Mouse (Mus musculus) heart, embryonic 16.5 days (tissue): Measurements from ENCODE around the gene Cant1. TPM values are rescaled to one million over a fixed set of nuclear protein-coding genes. Genes with fewer than 3 reads are reported as not detected.

ENCODE experiments used
- ATAC-seq: fragments of 200-750 bp; cut with Nextera tagmentation; replicated peaks from 2 replicates; pipeline ENCODE4 v1.8.0; 2017; ENCODE audit warnings: moderate number of reproducible peaks; ENCODE audit not compliant: insufficient read depth, low FRiP score; ENCODE audit errors: extremely low read depth
- H3K27ac ChIP-seq: fragments of 300-500 bp; sonication (generic); 2 replicates; pipeline ENCODE4 v1.5.1; 2014; ENCODE audit warnings: mild to moderate bottlenecking, low read length, control low read depth, moderate library complexity
- H3K27me3 ChIP-seq: fragments of 300-500 bp; sonication (generic); 2 replicates; pipeline ENCODE4 v1.6.1; 2014; ENCODE audit warnings: low read length, mixed read lengths; ENCODE audit not compliant: control insufficient read depth, insufficient read depth
- H3K36me3 ChIP-seq: fragments of 300-500 bp; sonication (generic); 2 replicates; pipeline ENCODE4 v1.6.1; 2014; ENCODE audit not compliant: control insufficient read depth, insufficient read depth
- H3K4me1 ChIP-seq: fragments of 300-500 bp; sonication (generic); 2 replicates; pipeline ENCODE4 v1.6.1; 2014; ENCODE audit warnings: low read length, mixed read lengths; ENCODE audit not compliant: control insufficient read depth, insufficient read depth
- H3K4me2 ChIP-seq: fragments of 300-500 bp; sonication (generic); 2 replicates; pipeline ENCODE4 v1.6.1; 2014; ENCODE audit warnings: low read depth, mild to moderate bottlenecking, control low read depth, low read length
- H3K4me3 ChIP-seq: fragments of 300-500 bp; sonication (generic); 2 replicates; pipeline ENCODE4 v1.5.1; 2014; ENCODE audit warnings: mild to moderate bottlenecking, control low read depth, low read length
- H3K9ac ChIP-seq: fragments of 300-500 bp; sonication (generic); 2 replicates; pipeline ENCODE4 v1.6.1; 2014; ENCODE audit warnings: low read length, control low read depth
- H3K9me3 ChIP-seq: fragments of 300-500 bp; sonication (generic); replicated peaks from 2 replicates; pipeline ENCODE4 v1.6.1; 2016; ENCODE audit warnings: low read length; ENCODE audit not compliant: control insufficient read depth
- WGBS: fragments of 180-500 bp; shearing (Covaris S2); extraction: QIAGEN DNeasy Blood & Tissue Kit; methylation state at CpG from one replicate; pipeline ENCODE4 v1.1.7; 2014; 5-methylcytosine and 5-hydroxymethylcytosine counted together
- polyA plus RNA-seq: library from polyadenylated mRNA; unstranded; fragments of >200 nt; fragmentation: Nextera tagmentation; extraction: Ambion mirVana; gene quantifications from 2 replicates; pipeline ENCODE4 v1.2.1, GENCODE M21; 2015

Cant1 gene
- polyA plus RNA-seq = 19.0 and 20.2 TPM in 2 replicates

DNA sequence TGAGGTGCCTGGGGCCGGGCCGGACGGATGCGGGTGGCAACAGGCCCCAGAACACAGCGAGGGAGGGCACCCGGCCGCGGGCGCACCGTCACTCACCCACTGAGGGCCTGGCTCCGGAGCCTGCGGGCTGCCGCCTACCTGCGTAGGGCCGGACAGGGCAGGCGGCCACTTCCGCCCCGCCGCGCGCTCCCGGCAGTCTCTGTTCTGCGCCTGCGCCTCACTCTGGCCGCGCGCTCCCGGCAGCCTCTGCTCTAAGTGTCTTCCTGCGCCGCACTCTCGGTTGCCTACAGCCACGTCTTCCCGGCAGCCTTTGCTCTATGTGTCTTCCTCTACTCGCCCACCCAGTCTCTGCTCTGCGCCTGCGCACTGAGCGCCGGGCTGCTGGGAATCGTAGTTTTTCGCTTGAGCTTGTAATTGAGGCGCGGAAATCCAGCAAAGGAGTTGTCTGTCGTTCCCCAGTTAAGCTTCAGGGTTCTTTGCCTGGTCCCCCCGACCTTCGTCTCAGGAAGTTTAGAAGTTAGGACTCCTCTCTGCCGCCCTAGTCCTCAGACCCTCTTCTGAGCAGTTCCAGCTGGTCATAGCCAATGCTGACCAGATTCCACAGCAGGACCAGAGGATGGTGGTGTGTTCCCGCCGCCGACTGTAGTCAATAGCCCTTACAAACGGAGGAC, at the start of gene Cant1:
Gene Cant1 (minus strand): TSS at position 253 of the 671 bp plus-strand sequence.
- Histone ChIP-seq H3K4me1 (peaks cover 24% of the 10 kb centered on the region), H3K36me3 (peaks cover 7% of the 10 kb centered on the region; the same call in 1 of the 2 replicates), H3K9me3 (no peaks in the 10 kb centered on the region), H3K4me2 (peak within 1 kb of the TSS; percentile 83), H3K4me3 (peak within 1 kb of the TSS; percentile 96), H3K9ac (peak within 1 kb of the TSS; percentile 99), H3K27ac (peak within 1 kb of the TSS; percentile 75), H3K27me3 (no peaks in the 10 kb centered on the region)
- peak; percentile 95 for ATAC-seq
- WGBS = under 1% methylated on average over 49 of the region's 50 CpGs

DNA sequence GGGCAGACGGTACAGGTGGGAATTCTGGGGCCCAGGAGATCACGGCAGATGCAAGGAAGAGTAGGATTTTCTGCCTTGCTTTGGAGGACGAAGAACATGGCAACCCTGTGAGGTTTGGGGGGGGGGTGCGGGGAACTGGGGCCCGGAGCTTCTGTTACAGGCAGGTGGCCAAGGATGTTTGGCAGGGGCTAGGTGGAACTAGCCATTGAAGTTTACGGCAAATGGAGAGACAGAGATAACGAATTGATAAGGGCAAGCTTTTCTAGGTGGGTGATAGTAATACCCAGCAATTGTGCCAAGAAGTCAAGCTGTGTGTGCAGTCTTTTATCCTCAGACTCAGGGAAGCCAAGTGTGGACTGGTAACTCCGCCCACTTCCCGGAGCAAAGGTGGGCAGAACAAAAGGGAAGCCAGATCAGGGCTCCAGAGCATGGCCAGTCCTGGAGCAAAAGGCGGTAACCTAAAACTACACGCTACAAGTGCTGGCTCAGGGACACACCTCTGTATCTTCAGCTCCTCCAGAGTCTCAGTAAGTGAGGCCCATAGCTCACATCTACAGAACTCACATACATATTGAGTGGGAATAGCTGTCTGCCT, 48.7 kb upstream of the Cant1 start:
- Histone ChIP-seq H3K9ac (no peak overlapping the region), H3K27me3 (no peaks in the 10 kb centered on the region), H3K4me3 (no peak overlapping the region), H3K36me3 (no peaks in the 10 kb centered on the region), H3K9me3 (no peaks in the 10 kb centered on the region), H3K27ac (no peak overlapping the region), H3K4me1 (peaks cover 9% of the 10 kb centered on the region), H3K4me2 (no peak overlapping the region)
- ATAC-seq = 0 out of 2 replicates have a peak, but pooled peaks have one; percentile 54
- WGBS = 46% methylated on average over 11 of the region's 11 CpGs

DNA sequence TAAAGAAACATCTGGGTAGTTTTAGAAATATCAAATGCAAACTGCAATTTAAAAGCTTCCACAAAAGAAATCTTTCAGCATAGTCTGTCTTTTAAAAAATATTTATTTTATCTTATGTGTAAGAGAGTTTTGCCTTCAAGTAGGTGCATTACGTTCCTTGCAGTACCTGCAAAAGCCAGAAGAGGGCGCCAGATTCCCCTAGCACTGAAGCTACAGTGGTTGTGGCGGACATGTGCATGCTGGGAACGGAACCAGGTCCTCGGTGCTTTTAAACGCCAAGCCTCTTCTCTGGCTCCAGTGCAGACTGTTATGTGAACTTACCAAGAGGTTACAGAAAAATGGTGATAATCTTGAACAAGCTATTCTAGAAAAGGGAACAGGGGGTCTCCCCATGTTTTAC, 41.4 kb upstream of the Cant1 start:
- no peaks in the 10 kb centered on the region for H3K27me3 ChIP-seq
- WGBS = 57% methylated on average over 6 of the region's 6 CpGs
- no peak for ATAC-seq
- no peak overlapping the region for H3K4me3 ChIP-seq
- H3K9me3 ChIP-seq = no peaks in the 10 kb centered on the region
- H3K9ac ChIP-seq = no peak overlapping the region
- no peak overlapping the region for H3K4me2 ChIP-seq
- no peak overlapping the region for H3K27ac ChIP-seq
- H3K4me1 ChIP-seq = peaks cover 11% of the 10 kb centered on the region
- no peaks in the 10 kb centered on the region for H3K36me3 ChIP-seq

DNA sequence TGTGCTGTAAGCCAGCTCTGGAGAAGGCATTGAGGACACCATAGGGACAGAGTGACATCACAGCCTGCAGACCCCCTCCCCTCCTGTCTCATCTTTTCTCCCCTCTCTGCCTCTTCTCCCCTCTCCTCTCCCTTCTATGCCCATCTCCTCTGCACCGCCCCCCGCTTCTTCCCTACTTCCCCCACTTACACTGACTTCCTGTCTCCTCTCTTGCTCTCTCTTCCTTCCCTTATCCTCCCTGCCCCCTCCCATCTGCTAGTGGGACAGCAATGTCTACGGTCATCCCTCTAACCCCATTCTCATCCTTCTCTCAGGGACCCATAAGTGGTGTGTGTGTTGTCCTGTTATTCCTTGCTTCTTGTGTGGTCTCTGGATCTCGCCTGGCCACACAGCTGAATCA, 40.6 kb upstream of the Cant1 start:
- Histone ChIP-seq H3K27ac (peak overlapping the region; percentile 25; the same call in 1 of the 2 replicates), H3K4me2 (peak overlapping the region; percentile 14; the same call in 1 of the 2 replicates)
- 66% methylated on average over 4 of the region's 4 CpGs for WGBS

DNA sequence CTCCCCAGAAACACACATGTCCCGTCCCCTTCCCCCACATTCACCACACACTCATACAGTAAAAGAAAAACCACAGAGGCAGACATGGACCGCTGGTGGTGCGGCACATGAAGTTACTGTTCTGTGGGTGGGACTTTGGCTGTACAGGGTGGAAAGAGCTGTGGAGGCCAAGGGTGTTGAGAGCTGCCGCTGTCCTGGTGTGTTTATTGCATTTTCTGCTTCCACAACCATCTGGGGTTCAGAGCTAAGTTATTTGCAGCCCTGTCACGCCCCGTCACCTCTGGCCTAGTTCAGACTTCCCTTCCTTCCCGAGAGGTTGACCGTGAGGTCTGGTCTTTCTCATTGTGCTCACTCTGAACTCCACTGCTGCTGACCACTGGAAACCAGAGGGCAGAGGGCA, 40.2 kb upstream of the Cant1 start:
- H3K27me3 ChIP-seq = no peaks in the 10 kb centered on the region
- 17% methylated on average over 8 of the region's 8 CpGs for WGBS
- no peak overlapping the region for H3K4me3 ChIP-seq
- H3K4me2 ChIP-seq = peak overlapping the region; percentile 14; the same call in 1 of the 2 replicates
- peaks cover 11% of the 10 kb centered on the region for H3K4me1 ChIP-seq
- no peaks in the 10 kb centered on the region for H3K36me3 ChIP-seq
- H3K9ac ChIP-seq = no peak overlapping the region
- H3K27ac ChIP-seq = peak overlapping the region; percentile 25; the same call in 1 of the 2 replicates
- ATAC-seq = peak; percentile 30
- no peaks in the 10 kb centered on the region for H3K9me3 ChIP-seq

More for the DNA sequence above, 40.6 kb upstream of the Cant1 start:
- H3K4me3 ChIP-seq = no peak overlapping the region
- peak; percentile 68 for ATAC-seq
- no peaks in the 10 kb centered on the region for H3K36me3 ChIP-seq
- H3K9ac ChIP-seq = no peak overlapping the region
- H3K27me3 ChIP-seq = no peaks in the 10 kb centered on the region
- H3K9me3 ChIP-seq = no peaks in the 10 kb centered on the region
- peaks cover 11% of the 10 kb centered on the region for H3K4me1 ChIP-seq

DNA sequence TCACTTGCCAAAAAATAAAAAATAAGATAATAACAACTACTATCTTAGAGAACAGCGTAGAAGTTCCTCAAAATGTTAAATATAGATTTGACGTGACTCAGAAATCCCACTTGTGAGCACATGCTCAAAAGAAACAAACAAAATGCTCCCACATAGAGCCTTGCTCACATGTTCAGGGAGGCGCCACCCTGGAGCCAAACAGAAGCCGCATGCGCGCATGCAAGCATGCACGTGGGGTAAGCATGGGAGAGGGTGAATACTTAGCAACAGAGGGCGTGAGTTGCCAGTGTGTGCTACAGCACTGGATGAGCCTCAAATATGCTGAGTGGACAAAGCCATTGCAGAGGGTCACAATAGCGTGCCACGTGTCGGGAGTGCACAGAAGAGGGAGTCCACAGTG, 38.1 kb upstream of the Cant1 start:
- H3K27me3 ChIP-seq = no peaks in the 10 kb centered on the region
- no peaks in the 10 kb centered on the region for H3K36me3 ChIP-seq
- H3K4me1 ChIP-seq = peaks cover 11% of the 10 kb centered on the region
- no peak overlapping the region for H3K9ac ChIP-seq
- no peak overlapping the region for H3K4me2 ChIP-seq
- 69% methylated on average over 11 of the region's 11 CpGs for WGBS
- H3K4me3 ChIP-seq = no peak overlapping the region
- H3K27ac ChIP-seq = no peak overlapping the region
- ATAC-seq = no peak
- H3K9me3 ChIP-seq = no peaks in the 10 kb centered on the region

DNA sequence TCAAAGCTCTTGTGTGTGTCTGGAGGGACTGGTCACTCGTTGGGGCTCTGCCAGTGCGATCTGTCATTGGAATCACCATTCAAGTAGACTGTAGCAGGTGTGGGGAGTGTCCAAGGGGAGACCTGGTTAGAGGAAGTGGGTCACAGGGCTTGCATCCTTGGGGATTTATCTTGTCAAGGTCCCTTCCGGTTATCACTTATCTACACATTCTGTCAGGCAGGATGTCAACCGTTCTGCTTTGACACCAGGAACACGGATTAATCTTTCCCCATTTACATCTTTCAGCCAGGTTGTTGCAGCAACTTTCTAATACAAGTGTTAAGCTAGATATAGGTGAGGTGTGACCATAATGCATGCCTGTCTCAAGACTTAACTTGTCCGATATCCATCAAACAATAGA, 36.9 kb upstream of the Cant1 start:
- H3K9me3 ChIP-seq = no peaks in the 10 kb centered on the region
- 61% methylated on average over 6 of the region's 6 CpGs for WGBS

DNA sequence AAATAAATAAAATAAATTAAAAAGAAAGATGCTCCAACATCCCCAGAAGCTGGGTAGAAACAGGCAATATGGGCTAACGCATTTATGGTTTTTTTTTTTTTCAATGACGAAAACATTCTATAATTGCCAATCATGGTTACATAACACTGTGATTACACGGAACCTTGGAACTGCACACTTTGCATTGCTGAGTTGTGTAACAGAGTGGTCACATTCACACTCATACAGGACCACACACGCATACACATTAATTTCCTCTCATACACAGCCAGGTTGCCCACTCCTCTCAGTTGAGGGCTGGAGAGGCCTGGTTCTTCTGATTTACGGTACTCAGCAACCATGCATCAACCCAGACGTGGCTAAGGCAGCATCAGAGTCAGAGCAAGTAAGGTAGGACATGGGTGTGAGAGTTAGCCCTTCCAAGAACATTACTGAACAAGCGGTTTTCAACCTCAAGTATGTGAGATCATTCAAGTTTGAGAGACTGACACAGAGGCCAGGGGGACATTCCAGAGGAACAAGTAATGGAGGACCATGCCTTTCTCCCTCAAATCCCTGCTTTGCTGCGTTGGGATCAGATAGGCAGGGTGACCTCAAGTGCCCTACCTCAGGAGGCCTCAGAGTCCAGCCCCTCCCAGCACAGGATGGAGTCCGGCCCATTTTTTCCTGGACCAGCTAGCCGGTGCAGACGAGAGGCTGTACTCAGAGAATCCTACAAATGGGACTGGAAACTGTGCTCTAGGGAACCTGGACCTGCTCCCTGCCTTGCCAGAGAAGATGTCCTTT, 35.2 kb upstream of the Cant1 start:
- no peak overlapping the region for H3K4me2 ChIP-seq
- ATAC-seq = no peak
- H3K36me3 ChIP-seq = no peaks in the 10 kb centered on the region
- no peaks in the 10 kb centered on the region for H3K27me3 ChIP-seq
- H3K27ac ChIP-seq = no peak overlapping the region
- H3K9me3 ChIP-seq = no peaks in the 10 kb centered on the region
- peaks cover 4% of the 10 kb centered on the region for H3K4me1 ChIP-seq
- 68% methylated on average over 11 of the region's 11 CpGs for WGBS
- H3K4me3 ChIP-seq = no peak overlapping the region
- H3K9ac ChIP-seq = no peak overlapping the region

More for the DNA sequence above, 36.9 kb upstream of the Cant1 start:
- no peak overlapping the region for H3K9ac ChIP-seq
- no peaks in the 10 kb centered on the region for H3K36me3 ChIP-seq
- no peaks in the 10 kb centered on the region for H3K27me3 ChIP-seq
- no peak overlapping the region for H3K4me3 ChIP-seq
- peaks cover 8% of the 10 kb centered on the region for H3K4me1 ChIP-seq
- H3K4me2 ChIP-seq = no peak overlapping the region
- H3K27ac ChIP-seq = no peak overlapping the region
- ATAC-seq = no peak

DNA sequence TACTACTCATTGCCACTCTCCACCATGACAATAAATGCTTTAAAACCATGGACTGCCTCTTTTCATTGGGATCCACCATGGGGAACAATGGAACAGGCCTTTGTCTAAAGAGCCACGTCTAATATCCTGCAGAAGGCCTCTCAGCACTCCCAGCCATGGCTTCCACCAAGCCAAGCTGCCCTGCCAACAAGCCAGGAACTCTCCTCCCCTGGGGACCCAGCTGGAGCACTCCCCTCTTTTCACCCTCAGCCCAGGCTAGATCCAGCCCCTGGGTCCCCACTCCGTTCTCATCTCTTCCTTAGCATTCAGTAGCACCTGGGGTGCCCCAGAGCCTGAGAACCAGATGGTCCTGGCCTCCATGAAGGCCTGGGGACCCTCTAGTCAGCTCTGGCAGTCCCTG, 34.1 kb upstream of the Cant1 start:
- no peaks in the 10 kb centered on the region for H3K27me3 ChIP-seq
- no peaks in the 10 kb centered on the region for H3K4me1 ChIP-seq
- no peak overlapping the region for H3K27ac ChIP-seq
- no peak for ATAC-seq
- WGBS = 74% methylated on average over 2 of the region's 2 CpGs
- H3K36me3 ChIP-seq = no peaks in the 10 kb centered on the region
- no peak overlapping the region for H3K4me3 ChIP-seq
- no peaks in the 10 kb centered on the region for H3K9me3 ChIP-seq
- no peak overlapping the region for H3K4me2 ChIP-seq
- H3K9ac ChIP-seq = no peak overlapping the region
